Mouse (Mus musculus) liver, adult 2 months (tissue): ENCODE measurements around the gene Gm11011. TPM values are rescaled to one million over a fixed set of nuclear protein-coding genes. Genes with fewer than 3 reads are reported as not detected.

Source experiments
- DNase-seq: peaks from one replicate; pipeline ENCODE4 v3.0.0-alpha.2; 2011; ENCODE audit warnings: low read depth, low spot score; ENCODE audit errors: extremely low read depth
- H3K27ac ChIP-seq: fragments of 200-500 bp; replicated peaks from 2 replicates; pipeline ENCODE4 v1.5.1; 2012; ENCODE audit warnings: low read depth, mild to moderate bottlenecking, control low read depth, inconsistent platforms, low read length; ENCODE audit not compliant: insufficient read depth
- H3K27me3 ChIP-seq: fragments of 200-500 bp; 2 replicates; pipeline ENCODE4 v1.6.1; 2012; ENCODE audit warnings: mild to moderate bottlenecking, moderate library complexity, low read length, inconsistent platforms; ENCODE audit not compliant: control insufficient read depth, insufficient read depth
- H3K36me3 ChIP-seq: fragments of 200-500 bp; 2 replicates; pipeline ENCODE4 v1.6.1; 2012; ENCODE audit warnings: low read length, inconsistent platforms; ENCODE audit not compliant: control insufficient read depth, insufficient read depth
- H3K4me1 ChIP-seq: fragments of 200-500 bp; 2 replicates; pipeline ENCODE4 v1.6.1; 2011; ENCODE audit warnings: low read length; ENCODE audit not compliant: control insufficient read depth, insufficient read depth
- H3K4me3 ChIP-seq: fragments of 200-500 bp; 2 replicates; pipeline ENCODE4 v1.5.1; 2011; ENCODE audit warnings: low read depth, mild to moderate bottlenecking, control low read depth, low read length, moderate library complexity; ENCODE audit not compliant: insufficient read depth
- H3K79me2 ChIP-seq: fragments of 200-500 bp; 2 replicates; pipeline ENCODE4 v1.6.1; 2012; ENCODE audit warnings: inconsistent platforms, mild to moderate bottlenecking, low read length, moderate library complexity; ENCODE audit not compliant: control insufficient read depth, insufficient read depth
- H3K9ac ChIP-seq: fragments of 200-500 bp; 2 replicates; pipeline ENCODE4 v1.6.1; 2012; ENCODE audit warnings: low read depth, mild to moderate bottlenecking, control low read depth, inconsistent platforms, low read length
- CTCF ChIP-seq: fragments of 200-500 bp; IDR thresholded peaks from 2 replicates; pipeline ENCODE4 v1.5.1; 2011; ENCODE audit warnings: low read depth, low read length, control low read depth
- POLR2A ChIP-seq: fragments of 200-500 bp; IDR thresholded peaks from 2 replicates; pipeline ENCODE4 v1.6.1; 2011; ENCODE audit warnings: low read length, control low read depth; ENCODE audit not compliant: insufficient read depth; ENCODE audit errors: extremely low read depth
- WGBS: fragments of 180-500 bp; shearing (Covaris S2); methylation state at CpG from one replicate; pipeline ENCODE4 v1.1.7; 2018; 5-methylcytosine and 5-hydroxymethylcytosine counted together
- polyA plus RNA-seq: library from polyadenylated mRNA; depleted of rRNA; stranded (reverse); fragments of >200 nt; gene quantifications from 2 replicates; pipeline ENCODE4 v1.2.3, GENCODE M21; 2012
- total RNA-seq: library from RNA; depleted of rRNA; stranded (reverse); fragments of >200 nt; gene quantifications from 2 replicates; pipeline ENCODE4 v1.2.3, GENCODE M21; 2014

The Gm11011 gene
- total and polyA plus RNA-seq, 2 experiments = not detected

DNA sequence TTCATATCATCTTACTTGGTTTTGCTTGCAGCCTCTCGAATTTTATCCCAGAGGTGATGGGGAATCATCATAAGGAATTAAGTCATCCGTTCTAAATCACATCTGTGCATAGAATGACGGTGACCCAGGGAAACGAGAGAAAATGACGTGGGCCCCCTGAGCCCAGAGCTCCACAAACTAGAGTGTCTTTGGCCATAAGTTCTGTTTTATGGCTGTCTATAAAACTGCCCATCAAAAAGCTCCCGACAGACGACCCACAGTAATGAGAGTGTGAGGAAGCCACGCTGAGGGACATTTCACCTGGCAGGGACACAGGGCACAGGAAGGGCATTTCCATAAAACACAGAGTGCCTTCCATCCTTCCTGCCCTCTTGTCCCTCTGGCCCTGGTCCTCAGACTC is 23.3 kb upstream of the Gm11011 start:
- Histone ChIP-seq H3K4me3 (no peak overlapping the region), H3K36me3 (no peaks in the 10 kb centered on the region), H3K9ac (no peak overlapping the region), H3K27ac (no peak overlapping the region), H3K79me2 (no peaks in the 10 kb centered on the region), H3K4me1 (no peaks in the 10 kb centered on the region), H3K27me3 (no peaks in the 10 kb centered on the region)
- 91% methylated on average over 8 of the region's 8 CpGs for WGBS
- no peak for DNase-seq
- TF ChIP-seq POLR2A (no peak), CTCF (no peak)

DNA sequence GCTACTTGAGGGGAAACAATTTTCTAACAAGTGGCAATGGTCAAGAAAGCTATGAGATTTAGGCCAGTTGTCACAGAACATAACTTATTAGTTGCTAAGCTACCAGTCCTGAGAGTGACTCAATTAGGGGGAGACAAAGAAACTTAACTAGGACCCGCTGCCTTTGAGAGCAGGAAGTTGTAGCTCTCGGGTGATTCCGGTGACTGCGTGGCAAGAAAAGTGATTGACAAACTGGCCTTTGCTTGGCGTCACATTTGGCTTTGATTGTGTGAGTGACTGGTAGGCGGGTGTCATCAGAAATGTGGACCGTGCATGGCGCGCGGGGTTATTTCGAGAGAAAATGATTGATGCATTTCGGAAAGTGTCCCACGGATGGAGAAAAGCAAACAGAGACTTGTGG is 22.4 kb upstream of the Gm11011 start:
- H3K27me3 ChIP-seq = no peaks in the 10 kb centered on the region
- TF ChIP-seq CTCF = no peak
- TF ChIP-seq POLR2A = no peak
- no peaks in the 10 kb centered on the region for H3K4me1 ChIP-seq
- H3K9ac ChIP-seq = no peak overlapping the region
- no peak for DNase-seq
- H3K79me2 ChIP-seq = no peaks in the 10 kb centered on the region
- no peak overlapping the region for H3K4me3 ChIP-seq
- H3K36me3 ChIP-seq = no peaks in the 10 kb centered on the region
- H3K27ac ChIP-seq = no peak overlapping the region
- WGBS = 57% methylated on average over 13 of the region's 13 CpGs

DNA sequence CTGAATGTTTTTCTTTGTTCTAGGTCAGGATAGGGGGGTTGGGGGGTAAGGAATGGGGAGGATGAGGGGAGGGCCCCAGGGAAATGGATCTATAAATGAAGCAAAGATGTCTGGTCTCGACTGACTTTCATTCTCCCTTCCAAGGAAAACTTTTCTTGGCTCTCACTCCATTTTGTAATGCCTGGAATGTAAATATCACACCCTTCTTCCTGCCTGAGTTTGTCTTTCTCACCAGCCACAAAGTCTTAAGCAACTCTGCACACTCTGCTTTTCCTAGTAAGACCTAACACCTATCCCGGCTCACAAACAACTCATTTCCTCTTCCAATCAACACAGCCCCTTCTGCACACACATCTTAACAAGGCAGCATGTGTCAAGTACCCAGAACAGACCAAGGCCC is 20.2 kb upstream of the Gm11011 start:
- no peaks in the 10 kb centered on the region for H3K36me3 ChIP-seq
- DNase-seq = peak; percentile 4
- no peaks in the 10 kb centered on the region for H3K27me3 ChIP-seq
- TF ChIP-seq CTCF = no peak
- TF ChIP-seq POLR2A = no peak
- no peak overlapping the region for H3K27ac ChIP-seq
- H3K9ac ChIP-seq = no peak overlapping the region
- no peak overlapping the region for H3K4me3 ChIP-seq
- no peaks in the 10 kb centered on the region for H3K4me1 ChIP-seq
- WGBS = 28% methylated on average over 2 of the region's 2 CpGs
- no peaks in the 10 kb centered on the region for H3K79me2 ChIP-seq

DNA sequence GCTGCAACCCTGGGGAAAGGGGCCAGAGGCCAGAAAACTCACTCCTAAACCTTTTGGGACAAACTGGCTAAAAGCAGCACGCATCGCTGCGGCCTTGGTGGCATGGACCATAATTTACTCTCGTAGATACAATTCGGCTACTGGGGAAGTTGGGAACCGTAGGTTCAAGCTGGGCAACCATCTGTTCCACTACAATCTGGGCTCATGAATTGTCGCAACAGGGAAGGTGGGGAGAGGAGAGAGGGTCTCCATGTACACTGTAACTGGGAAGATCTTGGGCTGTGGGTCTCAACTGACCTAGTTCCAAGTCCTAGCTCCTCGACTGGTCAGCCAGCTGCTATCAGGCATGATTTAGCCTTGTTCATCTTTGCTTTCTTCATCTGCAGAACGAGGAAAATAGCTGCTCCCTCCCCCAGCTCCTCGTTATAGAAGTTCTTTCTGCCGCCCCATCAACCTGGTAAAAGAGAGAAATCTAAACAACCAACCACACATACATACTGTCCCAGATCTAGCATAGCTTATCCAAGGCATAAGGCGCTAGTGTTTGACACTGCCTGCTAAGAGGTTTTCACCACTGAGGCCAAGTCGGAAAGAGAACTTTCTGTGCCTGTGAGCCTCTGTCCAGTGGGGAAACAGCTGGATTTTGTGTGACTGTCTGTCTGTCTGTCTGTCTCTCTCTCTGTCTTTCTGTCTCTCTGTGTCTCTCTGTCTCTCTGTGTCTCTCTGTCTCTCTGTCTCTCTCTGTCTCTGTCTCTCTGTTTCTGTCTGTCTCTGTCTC is 19.5 kb upstream of the Gm11011 start:
- Histone ChIP-seq H3K4me3 (no peak overlapping the region), H3K36me3 (no peaks in the 10 kb centered on the region), H3K4me1 (no peaks in the 10 kb centered on the region), H3K27me3 (no peaks in the 10 kb centered on the region), H3K79me2 (no peaks in the 10 kb centered on the region), H3K27ac (no peak overlapping the region), H3K9ac (no peak overlapping the region)
- DNase-seq = no peak
- TF ChIP-seq POLR2A (no peak), CTCF (no peak)
- WGBS = 84% methylated on average over 13 of the region's 13 CpGs

DNA sequence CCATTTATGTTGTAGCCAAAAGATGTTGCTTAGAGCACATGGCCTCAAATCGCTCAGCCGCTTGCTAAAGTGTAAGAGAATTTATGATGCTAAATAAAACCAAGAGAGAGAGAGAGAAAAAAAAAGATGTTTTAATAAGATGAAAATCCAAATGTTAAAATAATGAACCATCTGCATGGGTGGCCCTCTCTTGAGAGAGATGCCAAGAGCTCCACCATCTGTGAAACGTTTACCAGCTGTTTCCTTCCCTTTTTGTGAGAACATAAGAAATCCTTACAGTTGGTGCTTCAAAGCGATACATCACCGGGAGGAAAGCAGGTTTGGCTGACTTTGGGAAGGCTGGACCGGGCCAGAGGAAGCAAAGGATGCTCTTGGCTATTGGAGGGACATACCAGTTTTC is 12.6 kb upstream of the Gm11011 start:
- TF ChIP-seq POLR2A = no peak
- TF ChIP-seq CTCF = no peak
- Histone ChIP-seq H3K79me2 (no peaks in the 10 kb centered on the region), H3K27me3 (no peaks in the 10 kb centered on the region), H3K36me3 (no peaks in the 10 kb centered on the region), H3K9ac (no peak overlapping the region), H3K27ac (no peak overlapping the region), H3K4me1 (no peaks in the 10 kb centered on the region), H3K4me3 (no peak overlapping the region)
- DNase-seq = no peak
- 87% methylated on average over 6 of the region's 6 CpGs for WGBS

DNA sequence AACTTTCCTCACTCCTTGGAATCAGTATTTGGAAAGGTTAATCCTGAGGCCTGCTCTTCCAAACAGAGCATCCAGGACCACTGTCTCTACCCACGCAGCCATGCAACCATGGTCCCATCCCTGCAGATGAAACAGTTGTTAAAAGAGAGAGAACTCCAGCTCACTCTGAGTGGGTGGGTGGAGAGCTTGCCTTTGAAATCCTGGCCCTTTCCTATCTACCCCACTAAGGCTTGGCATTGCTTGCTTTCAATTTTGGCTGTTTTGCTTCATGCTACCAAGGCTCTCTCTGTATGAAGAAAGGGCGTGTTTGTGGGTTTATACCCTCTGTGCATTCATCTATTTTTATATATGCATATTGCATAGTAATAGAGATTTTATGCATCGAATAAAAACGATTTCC is 12.0 kb upstream of the Gm11011 start:
- Histone ChIP-seq H3K4me3 (no peak overlapping the region), H3K9ac (no peak overlapping the region), H3K27me3 (no peaks in the 10 kb centered on the region), H3K36me3 (no peaks in the 10 kb centered on the region), H3K4me1 (no peaks in the 10 kb centered on the region), H3K79me2 (no peaks in the 10 kb centered on the region), H3K27ac (no peak overlapping the region)
- no peak for DNase-seq
- WGBS = 95% methylated on average over 4 of the region's 4 CpGs
- TF ChIP-seq CTCF (no peak), POLR2A (no peak)
